Mouse (Mus musculus): ENCODE measurements around the gene Rbmxl2.

Rbmxl2 gene

DNA sequence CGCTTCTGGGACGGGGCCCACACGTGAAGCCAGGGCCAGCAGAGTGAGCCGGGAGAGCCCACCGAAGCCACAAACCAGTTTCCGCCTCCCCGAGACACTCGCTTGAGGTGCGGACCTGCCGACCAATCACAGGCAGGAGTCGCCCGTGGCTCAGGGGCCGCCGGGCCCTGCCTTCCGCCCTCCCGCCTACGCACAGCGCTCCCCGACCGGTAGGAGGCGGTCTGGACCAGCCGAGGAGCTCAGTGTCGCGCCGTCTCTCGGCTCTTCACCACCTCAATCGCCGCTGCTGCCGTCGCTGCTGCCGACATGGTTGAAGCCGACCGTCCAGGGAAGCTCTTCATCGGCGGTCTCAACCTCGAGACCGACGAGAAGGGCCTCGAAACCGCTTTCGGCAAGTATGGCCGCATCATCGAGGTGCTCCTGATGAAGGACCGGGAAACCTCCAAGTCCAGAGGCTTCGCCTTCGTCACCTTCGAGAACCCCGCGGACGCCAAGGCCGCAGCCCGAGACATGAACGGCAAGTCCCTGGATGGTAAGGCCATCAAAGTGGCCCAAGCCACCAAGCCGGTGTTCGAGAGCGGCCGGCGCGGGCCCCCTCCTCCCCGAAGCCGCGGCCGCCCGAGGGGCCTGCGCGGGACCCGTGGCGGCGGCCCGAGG, at the start of gene Rbmxl2:
TSS of gene Rbmxl2 (plus strand) at position 242 of the 657 bp plus-strand sequence.
- no peak for DNase-seq (ENCODE audit: low spot score in 2 of 2)

DNA sequence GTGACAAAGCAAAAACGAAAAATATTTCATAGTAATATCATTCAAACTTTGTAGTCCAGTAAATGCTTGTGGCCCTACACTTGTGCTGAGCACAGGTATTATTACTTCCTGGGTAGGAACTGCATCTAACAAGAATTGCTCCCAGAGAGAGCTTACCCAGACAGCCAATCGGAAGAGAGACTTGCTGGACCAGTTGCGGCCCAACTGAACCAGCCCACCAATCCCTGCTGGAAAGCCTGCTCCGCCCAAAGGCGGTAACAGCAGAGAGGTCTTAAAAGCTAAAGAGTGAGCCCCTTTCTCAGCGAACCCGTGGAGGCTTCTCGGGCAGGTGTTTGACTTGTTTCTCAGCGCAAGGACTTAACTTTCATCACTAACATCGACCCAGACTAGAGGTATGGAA, 42.6 kb upstream of the Rbmxl2 start, which contains the start of gene Nlrp14:
TSS of gene Nlrp14 (plus strand) at position 301 of the 400 bp plus-strand sequence.
- no peak for DNase-seq (ENCODE audit: low spot score in 2 of 2)

GRCm38 (mm10) chr7:107180406-107180805, 28.8 kb upstream of the Rbmxl2 start:
- DNase-seq (ENCODE audit: low spot score in 2 of 2) = no peak

DNA sequence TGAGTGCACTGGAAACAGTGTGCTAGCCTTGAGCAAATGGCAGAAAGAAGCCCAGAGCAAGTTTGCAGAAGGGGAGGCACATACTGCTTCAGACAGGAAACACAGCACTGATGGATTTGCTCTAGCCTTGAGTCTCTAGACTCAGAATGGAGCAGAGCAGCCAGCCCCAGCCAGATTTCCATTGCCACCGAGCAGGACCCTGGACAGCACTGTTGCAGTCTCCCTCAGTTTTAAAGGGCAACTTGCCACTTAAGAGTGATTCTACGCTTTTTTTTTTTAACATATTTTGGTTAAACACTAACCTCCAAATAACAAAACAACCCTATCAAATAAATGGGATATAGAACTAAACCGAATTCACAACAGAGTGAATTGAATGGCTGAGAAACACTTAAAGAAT, 7.4 kb upstream of the Rbmxl2 start:
- DNase-seq (ENCODE audit: low spot score in 2 of 2) = no peak

DNA sequence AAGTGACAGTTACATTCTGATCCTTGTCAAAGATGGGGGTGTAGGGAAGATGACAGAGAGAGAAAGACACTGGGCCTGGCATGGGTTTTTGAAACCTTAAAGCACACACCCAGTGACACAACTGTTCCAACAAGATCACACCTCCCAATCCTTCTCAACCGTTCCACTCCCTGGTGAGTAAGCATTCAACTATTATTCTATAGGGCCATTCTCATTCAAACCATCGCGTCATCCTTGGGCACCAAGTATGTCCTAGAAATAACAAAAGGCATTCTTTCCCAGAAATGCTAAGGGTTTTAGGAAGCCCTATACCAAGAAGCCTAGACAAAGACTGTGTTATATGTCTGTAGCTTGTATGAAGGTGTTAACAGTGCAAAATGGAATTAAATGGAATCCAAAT, 1.4 kb upstream of the Rbmxl2 start:
- DNase-seq (ENCODE audit: low spot score in 2 of 2) = no peak

DNA sequence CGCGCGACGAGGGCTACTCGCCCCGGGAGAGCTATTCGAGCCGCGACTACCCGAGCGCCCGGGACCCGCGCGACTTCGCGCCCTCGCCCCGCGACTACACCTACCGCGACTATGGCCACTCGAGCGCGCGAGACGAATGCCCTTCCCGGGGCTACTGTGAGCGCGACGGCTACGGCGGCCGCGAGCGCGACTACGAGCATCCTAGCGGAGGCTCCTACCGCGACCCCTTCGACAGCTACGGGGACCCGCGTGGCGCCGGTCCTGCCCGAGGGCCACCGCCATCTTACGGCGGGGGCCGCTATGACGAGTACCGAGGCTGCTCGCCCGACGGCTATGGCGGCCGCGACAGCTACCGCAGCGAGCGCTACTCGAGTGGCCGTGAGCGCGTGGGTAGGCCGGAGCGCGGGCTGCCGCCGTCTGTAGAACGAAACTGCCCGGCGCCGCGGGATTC, 906 bp downstream of the Rbmxl2 start:
- DNase-seq (ENCODE audit: low spot score in 2 of 2) = no peak

DNA sequence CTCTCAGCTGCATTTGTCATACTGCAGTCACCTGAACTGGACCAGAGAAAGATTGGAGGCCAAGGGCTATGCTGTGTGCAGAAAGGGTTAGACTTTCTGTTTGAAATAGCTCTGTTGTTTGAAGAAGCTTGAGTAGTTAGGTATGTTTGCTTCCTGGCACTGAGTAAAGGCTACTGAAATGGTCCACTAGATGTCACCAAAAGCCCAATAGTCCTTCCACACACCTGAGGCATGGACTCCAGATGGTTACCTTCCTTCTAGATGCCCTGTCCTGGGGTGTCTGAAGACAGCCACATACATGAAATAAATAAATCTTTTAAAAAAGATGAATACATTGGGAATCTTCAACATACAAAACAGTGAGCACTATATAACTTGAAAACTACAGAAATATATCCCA, 6.5 kb downstream of the Rbmxl2 start:
- DNase-seq (ENCODE audit: low spot score in 2 of 2) = no peak

DNA sequence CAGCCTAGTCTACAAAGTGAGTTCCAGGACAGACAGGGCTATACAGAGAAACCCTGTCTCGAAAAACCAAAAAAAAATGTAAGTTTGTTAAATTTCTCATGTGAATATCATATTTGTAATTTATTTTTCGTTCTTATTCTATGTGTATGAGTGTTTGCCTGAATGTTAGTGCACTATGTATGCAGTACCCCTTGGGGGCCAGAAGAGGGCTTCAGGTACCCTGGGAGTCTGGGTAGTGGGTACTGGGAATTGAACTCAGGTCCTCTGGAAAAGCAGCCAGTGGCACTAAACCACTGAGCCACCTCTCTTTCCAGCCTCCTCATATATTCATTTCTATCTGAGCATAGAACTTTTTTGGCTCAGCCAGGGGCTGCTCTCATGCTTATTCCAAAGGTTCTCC, 7.6 kb downstream of the Rbmxl2 start:
- DNase-seq (ENCODE audit: low spot score in 2 of 2) = no peak

DNA sequence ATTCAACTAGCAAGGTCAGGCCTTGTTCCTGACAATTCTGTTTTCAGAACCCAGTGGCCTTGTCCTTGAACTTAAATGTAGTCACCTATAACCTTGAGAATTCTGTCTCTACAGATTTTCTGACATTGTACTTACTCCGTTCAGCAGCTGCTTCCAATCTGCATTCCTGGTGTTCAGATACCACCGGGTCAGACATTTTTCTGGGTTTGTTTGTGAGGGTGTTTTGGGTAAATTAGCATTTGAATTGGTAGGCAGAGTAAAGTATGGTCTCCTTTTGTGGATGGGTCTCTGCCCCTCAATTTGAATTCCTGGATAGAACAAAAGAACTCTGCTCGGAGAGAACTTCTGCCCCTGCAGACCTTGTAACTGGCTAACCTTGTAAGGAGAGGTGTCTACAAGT, 27.6 kb downstream of the Rbmxl2 start:
- DNase-seq (ENCODE audit: low spot score in 2 of 2) = no peak

DNA sequence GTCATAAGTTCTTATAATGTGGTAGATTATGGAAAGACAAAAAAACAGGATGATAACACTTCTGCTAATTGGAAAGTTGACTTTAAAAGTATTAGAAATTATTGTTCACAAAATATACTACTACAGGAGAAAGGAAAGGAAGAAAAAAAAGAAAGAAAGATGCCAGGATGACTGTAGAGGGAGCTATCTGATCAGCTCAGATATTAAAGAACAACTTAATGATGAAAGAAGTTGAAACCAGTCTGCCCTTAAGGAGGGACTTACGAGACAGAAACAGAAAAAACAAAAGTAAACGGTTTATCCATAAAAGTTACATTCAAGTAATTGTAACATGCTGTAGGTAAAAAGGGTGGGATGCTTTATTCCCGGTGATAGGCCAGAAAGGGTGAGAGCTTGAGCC, 28.3 kb downstream of the Rbmxl2 start:
- DNase-seq (ENCODE audit: low spot score in 2 of 2) = no peak

DNA sequence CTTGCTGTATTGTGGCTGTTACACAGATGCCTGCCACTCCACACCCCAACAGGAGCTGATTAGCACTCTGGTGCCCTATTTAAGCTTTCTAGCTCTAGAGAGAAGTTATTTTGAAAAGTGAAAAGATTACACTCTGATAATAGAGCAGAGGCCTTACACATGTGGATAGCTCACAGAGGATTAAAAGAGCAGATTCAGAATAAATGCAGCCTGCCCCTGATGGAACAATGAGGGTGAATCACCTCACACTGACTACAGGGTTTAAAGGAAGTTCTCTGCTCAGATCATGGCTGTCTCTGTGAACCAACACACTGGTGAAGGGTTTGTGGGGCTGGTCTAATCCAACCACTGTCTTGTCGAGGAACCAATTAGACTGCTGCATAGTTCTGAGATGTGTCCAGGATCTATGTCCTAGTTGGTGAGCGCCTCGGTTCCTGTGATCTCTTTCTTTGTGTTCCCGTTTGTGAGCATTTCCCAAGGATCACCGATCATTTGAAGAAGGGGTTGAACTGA, 32.2 kb downstream of the Rbmxl2 start:
- no peak for DNase-seq (ENCODE audit: low spot score in 2 of 2)

DNA sequence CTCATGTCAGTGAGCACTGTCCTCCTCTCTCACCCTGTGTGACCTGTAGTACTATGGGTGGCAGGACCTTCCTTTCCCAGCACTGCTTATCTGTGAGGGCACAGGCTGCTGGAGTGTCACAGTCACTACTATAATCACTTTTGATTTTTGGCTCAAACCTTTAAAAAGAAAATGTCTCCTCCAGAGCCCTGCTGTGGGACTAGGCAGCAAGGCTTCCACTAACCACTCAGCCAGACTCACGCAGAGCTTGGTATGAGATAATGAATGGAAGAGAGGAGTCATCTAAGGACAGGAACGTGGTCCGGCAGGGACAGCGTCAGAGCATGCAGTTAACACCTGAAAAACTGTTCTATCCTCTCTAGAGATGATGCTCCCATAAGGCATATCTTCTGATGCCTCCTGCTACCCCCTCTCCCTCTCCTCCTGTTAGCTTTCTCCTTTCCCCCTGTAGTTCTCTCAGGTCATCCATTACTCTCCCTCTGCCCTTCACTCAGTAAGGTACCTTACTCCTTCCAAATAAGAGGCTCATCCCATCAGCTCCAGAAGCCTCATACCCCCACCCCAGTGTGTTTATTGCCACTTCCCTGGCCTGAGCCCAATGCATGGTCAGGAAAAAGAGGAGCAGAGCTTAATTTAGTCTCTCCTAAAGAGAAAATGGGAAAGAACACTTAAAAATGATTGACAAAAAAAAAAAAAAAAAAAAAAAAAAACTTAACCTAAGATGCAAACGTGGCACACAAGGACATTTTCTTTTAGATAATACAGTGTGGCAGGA, 41.2 kb downstream of the Rbmxl2 start:
- no peak for DNase-seq (ENCODE audit: low spot score in 2 of 2)

- no peak for DNase-seq (ENCODE audit: low spot score in 2 of 2)
Measured at GRCm38 (mm10) chr7:107253355-107253754, 44.1 kb downstream of the Rbmxl2 start.

GRCm38 (mm10) chr7:107259936-107260335, 50.7 kb downstream of the Rbmxl2 start:
- no peak for DNase-seq (ENCODE audit: low spot score in 2 of 2)
